Mouse (Mus musculus) liver, postnatal 0 days (tissue): ENCODE measurements around the gene Gm20388.

ENCODE experiments used
- CTCF ChIP-seq: sonication (generic); IDR thresholded peaks from 2 replicates; pipeline ENCODE4 v1.5.1; 2016; ENCODE audit warnings: antibody characterized with exemption, low read depth
- EP300 ChIP-seq: IDR thresholded peaks from 2 replicates; pipeline ENCODE4 v1.6.1; 2016; ENCODE audit warnings: antibody characterized with exemption, low read depth, mild to moderate bottlenecking

DNA sequence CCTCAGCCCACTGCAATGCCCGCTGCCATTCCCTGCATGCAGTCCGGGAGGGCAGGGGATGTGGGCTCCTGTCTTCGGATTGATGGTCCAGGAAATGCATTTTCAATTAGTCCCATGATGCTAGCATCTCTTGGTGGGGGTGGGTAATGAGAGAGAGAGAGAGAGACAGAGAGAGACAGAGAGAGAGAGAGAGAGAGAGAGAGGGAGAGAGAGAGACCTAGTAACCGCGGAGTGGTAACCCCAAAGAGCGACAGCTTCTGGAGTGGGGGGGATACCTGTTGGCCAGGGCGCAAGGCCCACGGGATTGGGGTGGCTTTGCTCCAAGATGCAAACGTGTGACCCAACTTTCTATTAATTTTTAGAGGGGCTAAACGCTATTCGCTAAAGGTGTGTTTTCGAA is 1818.7 kb downstream of the Gm20388 start, which contains the start of gene Jph3:
- TF ChIP-seq CTCF (no peak), EP300 (no peak)
